Mouse (Mus musculus) left cerebral cortex, postnatal 14 days (tissue): ENCODE data around the gene Fam181a. TPM values are rescaled to one million over a fixed set of nuclear protein-coding genes. Genes with fewer than 3 reads are reported as not detected.
A peak's percentile ranks its signal among the peaks of the same experiment; 100 is the strongest.

ENCODE experiments used
- DNase-seq, 2 experiments: peaks; one replicate each; pipeline ENCODE4 v3.0.0; 2021 to 2022; ENCODE audit warnings: low spot score in 2 of 2, mixed read lengths in 1 of 2
- intact Hi-C: fragments of 180-260 bp; cut with DNase I; formaldehyde crosslinking; loops from one replicate; pipeline ENCODE4 v1.15.1; 2025
- total RNA-seq, 2 experiments: library from RNA; stranded (reverse); gene quantifications; 2 replicates each; pipeline ENCODE4 v1.2.3; 2021

Gene Fam181a
- total RNA-seq, 2 experiments from 2014 or later = 2.6 to 4.5 TPM

- intact Hi-C loops = loop anchor here (2.0 kb wide), 1 partner anchor 24 kb away; no protein-coding TSS in a partner anchor
- DNase-seq = peak; percentile 85 to 92
Observed at GRCm38 (mm10) chr12:103348506-103348905, 37.7 kb downstream of the Fam181a start.

DNA sequence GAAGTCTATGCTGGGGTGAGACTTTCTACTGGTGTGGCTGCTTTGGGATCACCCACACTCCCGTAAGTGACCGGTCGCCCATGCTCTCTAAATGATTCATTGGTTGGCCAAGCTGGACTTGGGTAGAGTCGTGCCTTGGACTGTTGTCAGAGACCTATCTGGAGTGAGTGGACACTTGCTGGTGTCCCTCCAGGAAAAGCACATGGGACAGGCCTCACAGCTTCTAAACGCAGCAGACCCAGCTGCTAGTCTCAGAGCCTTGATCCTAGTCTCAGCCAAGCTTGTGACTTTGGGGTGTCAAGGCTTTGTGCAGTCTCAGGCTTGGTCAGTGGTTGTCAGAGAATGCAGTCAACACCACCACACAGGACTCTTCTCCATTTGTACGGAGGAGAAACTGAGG is 42.0 kb downstream of the Fam181a start:
- intact Hi-C loops = no loop called here

GRCm38 (mm10) chr12:103353538-103353937 is 42.8 kb downstream of the Fam181a start:
- DNase-seq = peak; percentile 46 to 77
- intact Hi-C loops = no loop called here

More for the DNA sequence above, 42.0 kb downstream of the Fam181a start:
- no peak for DNase-seq

DNA sequence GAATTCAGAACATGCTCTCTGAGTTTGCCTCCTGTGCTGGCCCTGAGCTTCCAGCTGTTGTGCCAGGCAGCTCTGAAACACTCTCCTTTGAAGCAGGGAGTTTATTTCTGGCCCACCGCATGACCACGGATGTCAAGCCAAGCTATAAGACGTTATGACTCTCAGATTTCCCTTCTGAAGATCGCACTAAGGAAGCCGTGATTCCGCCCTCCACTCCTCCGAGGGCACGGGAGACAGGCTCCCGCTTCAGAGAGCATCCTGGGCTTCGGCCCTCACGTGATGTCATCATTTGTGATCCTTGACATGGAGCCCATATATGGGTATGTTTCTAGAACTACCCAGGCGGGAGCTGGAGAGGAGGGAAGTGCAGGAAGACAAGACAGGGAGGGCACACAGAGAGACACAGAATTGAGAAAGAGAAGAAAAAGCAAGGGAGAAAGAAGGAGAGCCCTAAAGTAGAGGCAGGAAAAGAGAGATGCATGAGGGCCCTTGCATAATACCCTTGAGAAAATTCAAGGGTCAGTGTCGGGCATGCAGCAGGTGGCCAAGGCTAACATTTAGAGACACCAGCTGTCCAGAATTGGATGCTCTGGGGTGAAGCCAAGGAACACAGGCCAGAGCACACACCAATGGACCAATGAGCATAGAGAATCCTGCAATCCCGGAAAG is 45.1 kb downstream of the Fam181a start, which contains the start of gene Asb2:
Gene Asb2, minus strand, starts transcription at position 256 of the 669 bp plus-strand sequence.
- no peak for DNase-seq
- intact Hi-C loops = no loop called here

- intact Hi-C loops = no loop called here
- DNase-seq = no peak
Observed at GRCm38 (mm10) chr12:103356415-103356748, 45.6 kb downstream of the Fam181a start.

DNA sequence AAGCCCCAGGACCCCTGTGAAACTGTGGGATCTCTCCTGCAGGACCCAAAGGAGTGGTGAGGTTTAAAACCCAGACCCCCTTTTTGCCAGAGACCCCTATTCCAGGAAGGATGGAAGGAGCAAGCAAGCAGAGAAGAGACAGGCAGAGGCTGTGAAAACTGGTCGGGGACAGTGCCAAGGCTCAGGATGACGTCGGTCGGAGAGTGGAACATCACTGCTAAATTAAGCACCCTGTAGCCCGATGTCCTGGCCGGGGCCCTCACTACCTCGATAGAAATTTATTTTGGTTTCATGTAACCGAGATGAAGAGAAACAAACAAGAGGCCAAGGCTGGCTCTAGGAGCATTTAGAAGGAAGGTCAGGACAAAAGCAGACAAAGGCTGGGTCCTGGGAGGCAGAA is 47.4 kb downstream of the Fam181a start:
- intact Hi-C loops = no loop called here
- no peak for DNase-seq

DNA sequence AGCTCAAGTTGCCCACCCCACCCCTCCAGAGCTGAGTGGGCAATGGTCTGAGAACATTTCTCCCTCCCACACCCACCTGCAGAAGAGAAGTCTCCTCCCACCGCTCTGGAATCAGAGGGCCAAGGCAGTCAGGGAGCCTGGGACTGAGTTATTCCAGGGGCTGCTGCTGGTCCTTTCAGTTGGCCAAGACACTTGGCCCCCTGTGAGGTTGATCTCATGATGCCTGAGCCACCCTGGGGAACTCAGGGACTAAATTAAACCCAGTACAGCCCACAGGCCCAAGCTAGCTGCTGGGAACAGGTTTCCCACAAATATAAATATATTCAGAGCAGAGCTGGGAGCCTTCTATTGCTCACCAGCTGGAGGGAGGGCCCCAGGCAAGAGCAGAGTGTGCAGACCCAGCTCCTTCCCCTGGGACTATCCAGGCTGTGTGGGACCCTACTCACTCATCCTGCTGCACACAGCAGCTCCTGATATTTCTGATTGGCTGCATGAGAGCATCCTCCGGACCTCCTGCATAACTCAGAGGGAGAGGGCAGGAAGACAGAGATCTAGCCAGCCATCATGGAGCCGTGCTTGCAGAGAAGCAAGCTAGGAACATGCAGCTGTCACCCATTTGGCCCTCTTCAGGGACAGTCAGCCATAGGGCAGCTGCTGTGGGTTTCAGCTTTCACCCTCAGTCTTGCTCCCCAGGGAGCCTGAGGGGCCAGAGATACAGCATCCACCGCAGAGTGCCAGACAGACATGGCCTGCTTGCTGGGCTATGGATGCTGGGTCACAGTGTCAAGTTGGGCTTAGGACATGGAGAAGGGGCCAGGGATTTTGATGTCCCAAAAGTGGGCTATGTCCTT is 48.4 kb downstream of the Fam181a start:
- intact Hi-C loops = no loop called here
- no peak for DNase-seq

- DNase-seq = no peak
- intact Hi-C loops = no loop called here
Observed at GRCm38 (mm10) chr12:103360812-103361211, 50.0 kb downstream of the Fam181a start.

- no peak for DNase-seq
- intact Hi-C loops = no loop called here
Observed at GRCm38 (mm10) chr12:103361539-103362307, 50.9 kb downstream of the Fam181a start.

DNA sequence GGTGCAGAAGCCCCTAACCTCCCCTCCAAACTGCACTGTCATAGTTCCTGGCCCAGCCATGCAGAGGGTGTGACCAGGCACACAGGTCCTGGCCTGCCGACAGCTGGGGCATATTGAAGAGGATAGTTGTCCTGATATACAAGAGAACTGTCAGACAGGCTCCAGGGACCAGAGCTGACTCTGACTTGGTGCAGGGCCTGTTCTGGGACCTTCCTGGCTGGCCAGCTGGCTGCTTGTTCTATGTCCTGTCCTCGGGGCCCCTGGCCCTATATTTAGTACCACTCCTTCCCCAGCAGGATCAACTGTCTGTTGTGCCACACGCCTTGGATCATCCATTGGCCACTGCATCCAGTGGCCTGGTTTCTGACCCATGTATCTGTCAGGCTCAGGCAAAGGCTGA is 51.6 kb downstream of the Fam181a start:
- intact Hi-C loops = no loop called here
- no peak for DNase-seq

Other genes starting within 250 kb of the Fam181a start
- gene Prima1, start 68.8 kb upstream of the Fam181a start, total RNA-seq = 1 to 10 TPM; 2.4 to 6.5 TPM
- 1 to 10 TPM; 2.5 to 3.6 TPM for gene Asb2, start 45.0 kb downstream of the Fam181a start, total RNA-seq
- gene Otub2, start 77.7 kb downstream of the Fam181a start, total RNA-seq = 10 to 100 TPM; 26.3 to 33.2 TPM
- gene 9330161L09Rik, start 96.8 kb downstream of the Fam181a start, total RNA-seq = 1 to 10 TPM; 2.0 to 2.3 TPM
- gene Ddx24, start 114.9 kb downstream of the Fam181a start, total RNA-seq = 100 to 1,000 TPM; 174 to 189 TPM
- 10 to 100 TPM; 27.2 to 34.9 TPM for gene Ifi27, start 123.2 kb downstream of the Fam181a start, total RNA-seq
- gene Ifi27l2a, start 132.7 kb downstream of the Fam181a start, total RNA-seq = 1 to 10 TPM; 2.5 to 3.3 TPM
- not detected for gene Ifi27l2b, start 146.2 kb downstream of the Fam181a start, total RNA-seq
- gene Ppp4r4, start 221.3 kb downstream of the Fam181a start, total RNA-seq = 10 to 100 TPM; 14.5 to 14.6 TPM